Mouse (Mus musculus): ENCODE data around the gene Idh2. TPM values are rescaled to one million over a fixed set of nuclear protein-coding genes. Genes with fewer than 3 reads are reported as not detected.
A peak's percentile ranks its signal among the peaks of the same experiment; 100 is the strongest.
"Not testable (repeated sequence)": the region's sequence is repeated elsewhere in the genome, so short reads cannot be mapped to it uniquely, and the experiment has no call there.

Gene Idh2
- total RNA-seq (2021), result 100 to 1,000 TPM; 179 to 214 TPM
- long read RNA-seq, experiment 1, transcript Idh2-201 (11 exons, 1,745 nt), result major isoform, 296 of 323 reads
- long read RNA-seq, experiment 1, partial matches to known transcripts, result 11 of 323 reads
- long read RNA-seq, experiment 1, other reads (novel, unspliced or antisense), result 12 of 323 reads
- long read RNA-seq, experiment 2, transcript Idh2-201 (11 exons, 1,745 nt), result major isoform, 321 of 349 reads
- long read RNA-seq, experiment 2, partial matches to known transcripts, result 12 of 349 reads
- long read RNA-seq, experiment 2, other reads (novel, unspliced or antisense), result 14 of 349 reads

- peak; percentile 97 for DNase-seq
- intact Hi-C loops (cut with DNase I; ENCODE audit: low total_unique reads), result no loop called here
These were observed at the start of gene Idh2 for GRCm38 (mm10) chr7:80115224-80115590. Idh2 (minus strand) TSS chr7:80115392.

DNA sequence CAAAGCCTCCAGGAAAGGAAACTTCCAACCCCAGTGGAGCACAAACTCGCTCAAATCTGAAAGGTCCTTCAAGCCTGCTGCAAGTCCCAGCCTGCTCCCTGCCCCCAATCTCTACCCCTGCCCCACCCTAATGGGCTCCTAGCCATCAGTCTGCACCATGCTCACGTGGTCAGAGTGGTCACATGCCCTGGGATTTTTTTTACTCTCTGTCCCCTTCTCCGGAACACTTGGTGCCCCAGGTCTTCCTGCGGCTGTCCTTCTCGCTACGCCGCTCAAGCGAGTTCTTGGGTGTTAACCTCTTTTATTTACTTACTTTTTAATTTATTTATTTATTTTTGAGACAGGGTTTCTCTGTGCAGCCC lies 45.7 kb upstream of the Idh2 start:
- peak; percentile 42 for DNase-seq

GRCm38 (mm10) chr7:80160293-80160944 lies 45.2 kb upstream of the Idh2 start:
- no peak for DNase-seq
- intact Hi-C loops (cut with DNase I; ENCODE audit: low total_unique reads), result no loop called here

More for the DNA sequence above, 45.7 kb upstream of the Idh2 start:
- intact Hi-C loops (cut with DNase I; ENCODE audit: low total_unique reads), result no loop called here

DNA sequence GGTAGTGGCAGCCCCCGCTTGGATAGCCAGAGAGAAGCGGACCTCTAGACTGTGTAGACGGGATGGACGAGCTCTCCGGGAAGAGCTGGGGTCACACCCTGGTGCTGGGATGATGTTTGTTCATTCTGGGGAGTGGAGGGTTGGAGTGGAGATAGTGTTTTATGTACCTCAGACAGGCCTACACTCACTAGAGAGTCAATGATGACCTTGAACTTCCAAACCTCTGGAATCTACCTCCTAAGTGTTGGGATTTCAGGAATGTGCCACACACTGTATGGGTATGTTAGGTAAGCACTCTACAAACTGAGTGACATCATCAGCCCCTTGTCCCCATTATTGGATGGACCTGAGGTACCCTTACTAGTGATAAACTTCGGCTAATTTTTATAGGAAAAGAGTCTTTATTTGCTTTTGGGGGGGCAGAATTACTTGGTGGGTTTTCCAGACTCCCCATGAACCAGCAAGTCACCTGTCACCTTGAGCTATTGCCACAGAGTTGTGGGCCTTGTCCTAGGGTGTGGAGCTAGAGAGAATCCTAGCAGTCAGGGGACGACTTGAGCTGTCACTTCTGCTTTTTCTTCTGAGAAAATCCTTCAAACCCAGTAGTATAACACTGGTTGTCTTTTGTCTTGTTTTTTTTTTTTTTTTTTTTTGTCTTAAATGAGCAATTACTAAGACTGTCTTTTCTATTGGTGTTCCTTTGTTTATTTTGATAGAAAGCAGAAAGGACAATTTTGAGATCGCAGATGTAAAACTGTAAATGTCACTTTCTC lies 43.5 kb upstream of the Idh2 start:
- no peak for DNase-seq
- intact Hi-C loops (cut with DNase I; ENCODE audit: low total_unique reads), result no loop called here

DNA sequence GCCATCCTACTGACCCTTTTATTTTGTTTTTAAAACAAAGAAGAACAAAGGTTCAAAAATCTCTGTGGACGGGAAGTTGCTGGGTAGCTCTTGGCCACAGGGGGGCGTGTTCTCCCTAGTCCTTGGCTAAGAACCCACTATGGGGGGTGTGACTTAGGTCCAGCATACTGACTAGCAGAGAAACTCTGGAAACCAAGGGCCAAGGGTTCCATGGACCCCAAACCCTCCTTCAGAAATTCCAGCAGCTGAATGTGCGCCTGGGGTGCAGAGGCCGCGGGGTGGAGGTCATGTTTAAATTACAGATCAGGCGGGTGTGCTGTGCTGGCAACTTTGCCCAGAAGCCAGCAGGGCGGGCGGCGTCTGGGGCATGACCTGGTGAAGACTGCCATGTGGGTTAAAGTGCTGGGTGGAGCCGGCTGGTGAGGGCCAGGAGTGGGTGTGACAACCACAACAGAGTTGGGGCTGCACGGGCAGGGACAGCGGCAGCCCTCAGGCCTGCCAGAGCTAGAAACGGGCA lies 41.6 kb upstream of the Idh2 start:
- no peak for DNase-seq
- intact Hi-C loops (cut with DNase I; ENCODE audit: low total_unique reads), result no loop called here

DNA sequence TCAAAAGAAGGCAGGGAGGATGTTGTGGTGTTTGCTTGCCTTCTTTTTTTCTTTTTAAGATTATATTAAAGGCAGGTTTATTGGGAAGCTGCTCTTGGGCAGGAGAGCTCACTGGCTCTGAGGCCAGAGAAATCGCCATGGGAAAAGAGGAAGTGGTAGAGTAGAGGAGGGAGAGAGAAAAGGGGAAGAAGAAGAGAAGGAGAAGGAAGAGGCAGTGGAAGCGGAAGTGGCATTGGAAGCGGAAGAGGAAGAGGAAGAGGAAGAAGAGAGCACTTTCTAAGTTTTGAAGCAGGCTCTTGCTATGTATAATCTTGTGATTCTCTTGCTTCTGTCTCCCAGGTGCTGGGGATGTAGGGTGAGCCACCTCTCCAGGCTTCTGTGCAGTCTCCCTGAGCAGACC lies 39.5 kb upstream of the Idh2 start:
- DNase-seq, result no peak
- intact Hi-C loops (cut with DNase I; ENCODE audit: low total_unique reads), result no loop called here

DNA sequence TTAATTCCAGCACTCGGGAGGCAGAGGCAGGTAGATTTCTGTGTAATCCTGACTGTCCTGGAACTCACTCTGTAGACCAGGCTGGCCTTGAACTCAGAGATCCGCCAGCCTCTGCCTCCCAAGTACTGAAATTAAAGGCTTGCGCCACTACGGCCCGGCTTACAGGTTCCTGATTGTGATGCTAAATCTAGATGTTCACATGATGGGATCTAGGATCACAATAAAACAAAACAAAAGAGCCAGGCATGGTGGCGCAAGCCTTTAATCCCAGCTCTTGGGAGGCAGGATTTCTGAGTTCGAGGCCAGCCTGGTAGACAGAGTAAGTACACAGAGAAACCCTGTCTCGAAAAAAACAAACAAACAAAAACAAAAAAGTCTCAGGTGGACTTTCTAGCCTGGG lies 37.6 kb upstream of the Idh2 start:
- DNase-seq, result no peak
- intact Hi-C loops (cut with DNase I; ENCODE audit: low total_unique reads), result no loop called here

GRCm38 (mm10) chr7:80152152-80152551 lies 37.0 kb upstream of the Idh2 start:
- DNase-seq, result no peak
- intact Hi-C loops (cut with DNase I; ENCODE audit: low total_unique reads), result no loop called here

GRCm38 (mm10) chr7:80149356-80149755 lies 34.2 kb upstream of the Idh2 start:
- intact Hi-C loops (cut with DNase I; ENCODE audit: low total_unique reads), result no loop called here
- DNase-seq, result no peak

- intact Hi-C loops (cut with DNase I; ENCODE audit: low total_unique reads), result no loop called here
- DNase-seq, result no peak
These were observed 30.9 kb upstream of the Idh2 start for GRCm38 (mm10) chr7:80146077-80146476.

DNA sequence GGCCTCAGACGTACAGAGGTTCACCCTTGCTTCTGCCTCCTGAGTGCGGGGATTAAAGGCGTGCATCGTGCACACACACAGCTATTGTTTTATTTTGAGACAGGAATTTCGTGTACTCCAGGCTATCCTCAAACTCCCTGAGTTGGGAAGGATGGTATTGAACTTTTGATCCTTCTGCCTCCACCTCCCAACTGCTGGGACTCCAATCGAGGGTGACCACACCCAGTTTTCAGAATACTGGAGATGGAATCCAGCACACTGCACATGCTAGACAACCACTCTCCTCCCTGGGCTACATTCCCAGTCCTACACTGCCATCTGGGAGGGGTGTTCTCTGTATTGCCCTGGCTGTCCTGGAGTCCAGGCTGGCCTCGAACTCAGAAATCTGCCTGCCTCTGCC lies 29.5 kb upstream of the Idh2 start:
- intact Hi-C loops (cut with DNase I; ENCODE audit: low total_unique reads), result no loop called here

GRCm38 (mm10) chr7:80143331-80144273 lies 28.4 kb upstream of the Idh2 start:
- intact Hi-C loops (cut with DNase I; ENCODE audit: low total_unique reads), result no loop called here
- DNase-seq, result no peak

More for the DNA sequence above, 29.5 kb upstream of the Idh2 start:
- no peak for DNase-seq

DNA sequence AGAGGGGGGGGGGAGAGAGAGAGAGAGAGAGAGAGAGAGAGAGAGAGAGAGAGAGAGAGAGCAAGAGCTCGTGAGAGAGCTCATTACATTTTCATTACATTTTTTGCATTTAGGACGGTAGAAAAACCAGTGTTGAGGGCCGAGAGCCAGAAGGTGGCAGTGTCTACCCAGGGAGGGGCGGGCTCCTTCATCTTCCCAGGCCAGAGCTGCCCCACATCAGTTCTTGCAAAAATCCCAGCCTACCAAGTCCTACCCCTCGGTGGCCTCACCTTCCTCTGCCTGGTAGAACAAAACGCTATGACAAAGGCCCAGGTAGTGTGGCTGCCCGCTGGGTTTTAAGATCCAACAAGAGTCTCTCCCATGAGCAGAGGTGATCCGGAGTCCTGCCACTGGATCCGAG lies 25.6 kb upstream of the Idh2 start:
- intact Hi-C loops (cut with DNase I; ENCODE audit: low total_unique reads), result no loop called here
- peak; percentile 64 for DNase-seq

GRCm38 (mm10) chr7:80138375-80138774 lies 23.2 kb upstream of the Idh2 start:
- intact Hi-C loops (cut with DNase I; ENCODE audit: low total_unique reads), result loop anchor here (2.0 kb wide), 1 partner anchor 78 kb away; no protein-coding TSS in a partner anchor
- DNase-seq, result no peak

- no peak for DNase-seq
- intact Hi-C loops (cut with DNase I; ENCODE audit: low total_unique reads), result no loop called here
These were observed 20.0 kb upstream of the Idh2 start for GRCm38 (mm10) chr7:80135173-80135532.

GRCm38 (mm10) chr7:80134454-80135172 lies 19.4 kb upstream of the Idh2 start:
- intact Hi-C loops (cut with DNase I; ENCODE audit: low total_unique reads), result no loop called here
- DNase-seq, result peak; percentile 82

GRCm38 (mm10) chr7:80132541-80132940 lies 17.3 kb upstream of the Idh2 start:
- intact Hi-C loops (cut with DNase I; ENCODE audit: low total_unique reads), result no loop called here
- DNase-seq, result peak; percentile 50

DNA sequence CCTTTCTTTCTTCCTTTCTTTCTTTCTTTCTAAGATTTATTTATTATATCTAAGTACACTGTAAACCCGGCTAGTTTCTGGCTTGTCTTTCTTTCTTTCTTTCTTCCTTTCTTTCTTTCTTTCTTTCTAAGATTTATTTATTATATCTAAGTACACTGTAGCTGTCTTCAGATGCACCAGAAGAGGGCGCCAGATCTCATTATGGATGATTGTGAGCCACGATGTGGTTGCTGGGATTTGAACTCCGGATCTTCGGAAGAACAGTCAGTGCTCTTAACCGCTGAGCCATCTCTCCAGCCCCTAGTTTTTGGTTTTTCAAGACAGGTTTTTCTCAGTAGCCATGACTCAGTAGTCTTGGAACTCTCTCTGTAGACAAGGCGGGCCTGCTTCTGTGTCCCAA lies 16.1 kb upstream of the Idh2 start:
- intact Hi-C loops (cut with DNase I; ENCODE audit: low total_unique reads); DNase-seq: not testable (repeated sequence)

Measured in gastrocnemius, postnatal 14 days (tissue).